Mouse (Mus musculus): ENCODE data around the gene Naa80. TPM values are rescaled to one million over a fixed set of nuclear protein-coding genes. Genes with fewer than 3 reads are reported as not detected.
A peak's percentile ranks its signal among the peaks of the same experiment; 100 is the strongest.

The Naa80 gene
- polyA plus RNA-seq, 1 experiment: 63.3 TPM

- Histone ChIP-seq H3K4me3 (replicated peaks) (peak within 1 kb of the TSS; percentile 100), H3K4me1 (peaks cover 80% of the 10 kb centered on the region), H3K9me3 (no peaks in the 10 kb centered on the region), H3K36me3 (replicated peaks; ENCODE audit: low read length) (peaks cover 39% of the 10 kb centered on the region), H3K27me3 (replicated peaks) (no peaks in the 10 kb centered on the region)
- no peak for TF ChIP-seq GATA1 (IDR thresholded peaks at IDR 0.05; ENCODE audit: borderline replicate concordance, low read length)
- no peak for TF ChIP-seq FLI1 (IDR thresholded peaks at IDR 0.05; ENCODE audit: low read length)
Measured at GRCm38 (mm10) chr9:107580501-107581317, 2.0 kb downstream of the Naa80 start, which contains the start of gene Hyal3. TSS of gene Hyal3 (plus strand) at chr9:107580818.

GRCm38 (mm10) chr9:107581584-107581983 is 2.9 kb downstream of the Naa80 start:
- TF ChIP-seq FLI1 (IDR thresholded peaks at IDR 0.05; ENCODE audit: low read length): no peak
- TF ChIP-seq GATA1 (IDR thresholded peaks at IDR 0.05; ENCODE audit: borderline replicate concordance, low read length): no peak
- Histone ChIP-seq H3K36me3 (replicated peaks; ENCODE audit: low read length) (peaks cover 39% of the 10 kb centered on the region), H3K9me3 (no peaks in the 10 kb centered on the region), H3K4me1 (peaks cover 80% of the 10 kb centered on the region), H3K4me3 (replicated peaks) (peak overlapping the region; percentile 100), H3K27me3 (replicated peaks) (no peaks in the 10 kb centered on the region)

- Histone ChIP-seq H3K36me3 (replicated peaks; ENCODE audit: low read length) (peaks cover 39% of the 10 kb centered on the region), H3K27me3 (replicated peaks) (no peaks in the 10 kb centered on the region), H3K4me3 (replicated peaks) (peak overlapping the region; percentile 56), H3K4me1 (peaks cover 72% of the 10 kb centered on the region), H3K9me3 (no peaks in the 10 kb centered on the region)
- TF ChIP-seq FLI1 (IDR thresholded peaks at IDR 0.05; ENCODE audit: low read length): no peak
- no peak for TF ChIP-seq GATA1 (IDR thresholded peaks at IDR 0.05; ENCODE audit: borderline replicate concordance, low read length)
Measured at GRCm38 (mm10) chr9:107582509-107583062, 3.9 kb downstream of the Naa80 start.

- Histone ChIP-seq H3K9me3 (no peaks in the 10 kb centered on the region), H3K36me3 (replicated peaks; ENCODE audit: low read length) (peaks cover 35% of the 10 kb centered on the region), H3K4me1 (peaks cover 71% of the 10 kb centered on the region), H3K4me3 (replicated peaks) (no peak overlapping the region), H3K27me3 (replicated peaks) (no peaks in the 10 kb centered on the region)
- TF ChIP-seq FLI1 (IDR thresholded peaks at IDR 0.05; ENCODE audit: low read length) (no peak), GATA1 (IDR thresholded peaks at IDR 0.05; ENCODE audit: borderline replicate concordance, low read length) (no peak)
Measured at GRCm38 (mm10) chr9:107583174-107583573, 4.5 kb downstream of the Naa80 start.

GRCm38 (mm10) chr9:107586504-107586903 is 7.8 kb downstream of the Naa80 start:
- H3K27me3 ChIP-seq (replicated peaks): no peaks in the 10 kb centered on the region
- TF ChIP-seq GATA1 (IDR thresholded peaks at IDR 0.05; ENCODE audit: borderline replicate concordance, low read length): no peak
- no peak for TF ChIP-seq FLI1 (IDR thresholded peaks at IDR 0.05; ENCODE audit: low read length)
- peak overlapping the region; percentile 7 for H3K4me3 ChIP-seq (replicated peaks)
- H3K9me3 ChIP-seq: no peaks in the 10 kb centered on the region
- H3K36me3 ChIP-seq (replicated peaks; ENCODE audit: low read length): peaks cover 56% of the 10 kb centered on the region
- H3K4me1 ChIP-seq: peaks cover 72% of the 10 kb centered on the region

GRCm38 (mm10) chr9:107586974-107587832 is 8.5 kb downstream of the Naa80 start, which contains the start of gene Ifrd2:
TSS of gene Ifrd2 (plus strand) at chr9:107587642.
- Histone ChIP-seq H3K4me1 (peaks cover 70% of the 10 kb centered on the region), H3K4me3 (replicated peaks) (peak within 1 kb of the TSS; percentile 96), H3K9me3 (no peaks in the 10 kb centered on the region), H3K36me3 (replicated peaks; ENCODE audit: low read length) (peaks cover 60% of the 10 kb centered on the region), H3K27me3 (replicated peaks) (no peaks in the 10 kb centered on the region)
- TF ChIP-seq FLI1 (IDR thresholded peaks at IDR 0.05; ENCODE audit: low read length) (no peak), GATA1 (IDR thresholded peaks at IDR 0.05; ENCODE audit: borderline replicate concordance, low read length) (no peak)

- H3K9me3 ChIP-seq: no peaks in the 10 kb centered on the region
- H3K4me3 ChIP-seq (replicated peaks): peak overlapping the region; percentile 96
- TF ChIP-seq FLI1 (IDR thresholded peaks at IDR 0.05; ENCODE audit: low read length) (no peak), GATA1 (IDR thresholded peaks at IDR 0.05; ENCODE audit: borderline replicate concordance, low read length) (no peak)
- H3K27me3 ChIP-seq (replicated peaks): no peaks in the 10 kb centered on the region
- H3K4me1 ChIP-seq: peaks cover 70% of the 10 kb centered on the region
- H3K36me3 ChIP-seq (replicated peaks; ENCODE audit: low read length): peaks cover 58% of the 10 kb centered on the region
Measured at GRCm38 (mm10) chr9:107587833-107588639, 9.3 kb downstream of the Naa80 start.

- TF ChIP-seq FLI1 (IDR thresholded peaks at IDR 0.05; ENCODE audit: low read length) (no peak), GATA1 (IDR thresholded peaks at IDR 0.05; ENCODE audit: borderline replicate concordance, low read length) (no peak)
- peaks cover 58% of the 10 kb centered on the region for H3K36me3 ChIP-seq (replicated peaks; ENCODE audit: low read length)
- no peaks in the 10 kb centered on the region for H3K9me3 ChIP-seq
- H3K4me3 ChIP-seq (replicated peaks): no peak overlapping the region
- H3K4me1 ChIP-seq: peaks cover 69% of the 10 kb centered on the region
- H3K27me3 ChIP-seq (replicated peaks): no peaks in the 10 kb centered on the region
Measured at GRCm38 (mm10) chr9:107590058-107590772, 11.5 kb downstream of the Naa80 start.

All from megakaryocyte, embryonic 14.5 days (primary cell).